Mouse (Mus musculus) E14TG2a.4 (cell line): ENCODE data around the gene Hyal2.

ENCODE experiments used
- H3K27me3 ChIP-seq: 2 replicates; pipeline ENCODE4 v1.6.1; 2014; ENCODE audit warnings: low read length, control low read depth; ENCODE audit not compliant: insufficient read depth
- H3K36me3 ChIP-seq: 2 replicates; pipeline ENCODE4 v1.6.1; 2014; ENCODE audit warnings: low read length, control low read depth; ENCODE audit not compliant: insufficient read depth
- H3K4me1 ChIP-seq: replicated peaks from 2 replicates; pipeline ENCODE4 v1.6.1; 2014; ENCODE audit warnings: low read depth, low read length, control low read depth
- H3K4me3 ChIP-seq: replicated peaks from 2 replicates; pipeline ENCODE4 v1.5.1; 2014; ENCODE audit warnings: mild to moderate bottlenecking, low read length
- H3K9me3 ChIP-seq: 2 replicates; pipeline ENCODE4 v1.6.1; 2014; ENCODE audit warnings: low read length, control low read depth
- CTCF ChIP-seq: conservative IDR thresholded peaks from 2 replicates; pipeline ENCODE4 v1.5.1; 2014; ENCODE audit warnings: low read length
- NANOG ChIP-seq: IDR thresholded peaks from 2 replicates; pipeline ENCODE4 v1.6.1; 2014; ENCODE audit warnings: borderline replicate concordance, low read length, mixed read lengths
- POU5F1 ChIP-seq: IDR thresholded peaks from 2 replicates; pipeline ENCODE4 v1.6.1; 2014; ENCODE audit warnings: low read length, borderline replicate concordance

The Hyal2 gene

DNA sequence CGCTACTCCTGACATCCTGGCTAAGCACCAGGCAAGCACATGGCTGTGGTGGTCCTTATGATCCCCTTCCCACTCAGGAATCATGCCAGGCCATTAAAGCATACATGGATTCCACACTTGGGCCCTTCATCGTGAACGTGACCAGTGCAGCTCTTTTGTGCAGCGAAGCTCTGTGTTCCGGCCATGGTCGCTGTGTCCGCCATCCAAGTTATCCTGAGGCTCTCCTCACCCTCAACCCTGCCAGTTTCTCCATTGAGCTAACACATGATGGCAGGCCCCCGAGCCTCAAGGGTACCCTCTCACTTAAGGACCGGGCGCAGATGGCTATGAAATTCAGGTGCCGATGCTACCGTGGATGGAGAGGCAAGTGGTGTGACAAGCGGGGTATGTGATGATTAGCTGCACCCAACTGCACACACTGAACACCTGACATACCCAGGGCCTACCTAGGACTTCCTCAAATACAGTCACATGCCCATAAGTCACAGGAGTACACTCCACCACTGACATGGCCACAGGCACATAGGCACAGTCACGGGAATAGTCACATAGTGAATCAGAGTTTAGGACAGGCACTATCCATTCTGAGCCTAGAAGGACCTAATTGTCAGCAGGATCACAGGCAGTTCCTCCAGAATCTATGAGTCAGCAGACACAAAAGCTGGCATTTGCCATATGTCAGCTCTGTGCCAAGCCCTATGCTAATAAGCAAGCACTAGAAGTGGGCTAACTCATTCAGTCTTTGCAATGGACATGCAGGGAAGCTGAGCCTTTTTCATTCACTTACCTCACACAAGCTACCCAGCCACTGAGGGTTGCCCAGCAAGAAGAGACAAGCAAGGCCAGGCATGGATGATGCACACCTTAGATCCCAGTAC, 11.5 kb downstream of the Hyal2 start:
- Histone ChIP-seq H3K27me3 (no peaks in the 10 kb centered on the region), H3K4me3 (no peak overlapping the region), H3K9me3 (no peaks in the 10 kb centered on the region), H3K36me3 (peaks cover 32% of the 10 kb centered on the region), H3K4me1 (peaks cover 85% of the 10 kb centered on the region)
- no peak for TF ChIP-seq CTCF
- TF ChIP-seq NANOG: no peak
- no peak for TF ChIP-seq POU5F1

DNA sequence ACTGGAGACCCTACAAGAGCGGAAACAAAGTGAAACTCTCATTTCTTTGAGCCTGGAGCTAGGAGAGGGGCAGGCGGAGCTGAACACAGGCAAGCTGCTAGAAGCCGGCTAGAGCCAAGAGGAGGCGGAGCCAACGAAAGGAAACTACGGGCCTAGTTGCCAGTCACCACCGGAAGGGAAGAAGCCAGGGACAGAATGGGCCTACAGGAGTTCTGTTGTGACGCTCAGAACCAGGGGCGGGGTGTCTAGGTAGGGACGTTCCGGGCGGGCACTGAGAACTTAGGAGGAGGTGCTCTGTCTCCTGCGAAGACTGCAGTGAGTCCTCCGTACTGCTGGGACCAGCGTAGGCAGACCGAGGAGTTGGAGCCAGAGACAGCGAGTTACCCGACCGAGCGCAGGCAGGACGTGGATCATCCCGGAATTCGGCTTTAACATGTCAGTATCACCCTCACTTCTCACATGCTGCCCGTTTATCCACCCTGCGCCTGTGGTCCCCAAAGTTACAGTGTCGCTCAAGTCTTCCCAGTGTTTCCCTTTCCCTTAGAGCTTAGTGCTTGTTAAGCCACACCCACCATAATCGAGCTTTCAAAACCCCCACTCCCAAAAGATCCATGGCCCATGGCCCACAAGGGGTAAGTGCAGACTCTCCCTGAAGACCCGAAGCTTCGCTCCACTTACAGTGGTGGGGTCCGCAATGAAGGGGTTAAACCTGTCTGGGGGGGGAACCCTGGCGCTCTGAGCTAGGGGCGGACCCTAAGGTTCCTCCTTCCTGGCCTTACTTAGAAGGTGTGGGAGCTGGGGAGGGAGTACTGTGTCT, 13.0 kb downstream of the Hyal2 start, which contains the start of gene Hyal3:
Hyal3 (plus strand) TSS at position 318 of the 817 bp plus-strand sequence.
- peaks cover 36% of the 10 kb centered on the region for H3K36me3 ChIP-seq
- H3K4me3 ChIP-seq: peak within 1 kb of the TSS; percentile 83
- H3K9me3 ChIP-seq: no peaks in the 10 kb centered on the region
- no peaks in the 10 kb centered on the region for H3K27me3 ChIP-seq
- peaks cover 75% of the 10 kb centered on the region for H3K4me1 ChIP-seq
- TF ChIP-seq CTCF (no peak), NANOG (no peak), POU5F1 (no peak)

DNA sequence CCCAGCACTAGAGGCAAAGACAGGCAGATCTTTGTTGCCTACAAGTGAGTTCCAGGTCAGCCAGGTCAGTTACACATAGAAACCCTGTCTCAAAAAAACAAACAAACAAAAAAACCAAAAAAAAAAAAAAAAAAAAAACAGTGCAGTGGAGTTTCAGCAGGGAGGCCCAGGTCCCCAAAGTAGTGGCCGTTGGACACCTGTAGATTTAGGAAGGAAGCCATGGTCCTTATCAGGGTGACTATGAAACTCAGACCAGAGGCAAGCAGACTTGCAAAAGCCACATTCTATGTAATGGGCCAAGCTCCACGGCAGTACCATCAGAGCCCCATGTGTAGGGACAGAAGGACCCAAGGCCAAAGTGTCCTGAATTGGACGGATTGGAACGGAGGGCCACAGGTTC, 13.8 kb downstream of the Hyal2 start:
- Histone ChIP-seq H3K27me3 (no peaks in the 10 kb centered on the region), H3K9me3 (no peaks in the 10 kb centered on the region), H3K36me3 (peaks cover 36% of the 10 kb centered on the region), H3K4me3 (peak overlapping the region; percentile 83), H3K4me1 (peaks cover 71% of the 10 kb centered on the region)
- TF ChIP-seq POU5F1 (no peak), CTCF (no peak), NANOG (no peak)

DNA sequence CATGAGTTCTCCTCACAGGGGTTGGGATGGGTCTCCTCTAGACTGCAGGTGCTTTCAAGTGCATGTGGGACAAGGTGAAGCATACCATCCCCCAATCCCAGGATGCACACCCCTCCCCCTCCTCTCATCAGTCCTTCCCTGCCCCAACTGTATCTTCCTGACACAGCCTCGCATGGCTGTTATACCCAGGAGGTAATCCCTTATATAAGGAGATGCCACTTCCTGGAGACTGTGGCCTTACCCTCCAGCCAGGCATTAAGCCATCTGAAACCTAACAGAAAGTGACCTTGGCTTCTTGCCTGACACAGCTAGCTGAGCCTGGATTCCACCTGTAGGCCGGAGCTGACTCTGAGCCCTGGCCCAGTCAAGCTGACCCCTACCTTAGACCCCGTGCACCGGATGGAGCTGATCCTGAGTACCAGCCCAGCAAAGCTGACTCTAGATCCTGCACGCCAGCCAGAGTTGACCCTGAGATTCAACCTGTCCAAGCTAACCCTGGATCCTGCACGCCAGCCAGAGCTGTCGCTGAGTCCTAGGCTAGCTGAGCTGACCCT, 14.8 kb downstream of the Hyal2 start:
- Histone ChIP-seq H3K9me3 (no peaks in the 10 kb centered on the region), H3K36me3 (peaks cover 36% of the 10 kb centered on the region), H3K4me3 (no peak overlapping the region), H3K4me1 (peaks cover 64% of the 10 kb centered on the region), H3K27me3 (no peaks in the 10 kb centered on the region)
- TF ChIP-seq NANOG (no peak), CTCF (no peak), POU5F1 (no peak)

DNA sequence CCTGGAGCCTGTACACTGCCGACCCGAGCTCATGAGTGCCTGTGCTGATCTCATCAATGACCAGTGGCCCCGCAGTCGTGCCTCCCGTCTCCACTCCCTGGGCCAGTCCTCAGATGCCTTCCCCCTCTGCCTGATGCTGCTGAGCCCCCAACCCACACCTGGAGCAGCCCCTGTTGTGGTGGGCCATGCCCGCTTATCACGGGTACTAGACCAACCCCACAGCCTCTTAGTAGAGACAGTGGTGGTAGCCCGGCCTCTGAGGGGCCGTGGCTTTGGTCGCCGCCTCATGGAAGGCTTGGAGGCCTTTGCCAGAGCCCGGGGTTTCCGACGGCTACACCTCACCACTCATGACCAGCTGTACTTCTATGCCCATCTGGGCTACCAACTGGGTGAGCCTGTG, 15.4 kb downstream of the Hyal2 start:
- no peaks in the 10 kb centered on the region for H3K9me3 ChIP-seq
- no peak overlapping the region for H3K4me3 ChIP-seq
- H3K4me1 ChIP-seq: peaks cover 61% of the 10 kb centered on the region
- no peak for TF ChIP-seq CTCF
- TF ChIP-seq POU5F1: no peak
- no peak for TF ChIP-seq NANOG
- H3K27me3 ChIP-seq: no peaks in the 10 kb centered on the region
- peaks cover 36% of the 10 kb centered on the region for H3K36me3 ChIP-seq

DNA sequence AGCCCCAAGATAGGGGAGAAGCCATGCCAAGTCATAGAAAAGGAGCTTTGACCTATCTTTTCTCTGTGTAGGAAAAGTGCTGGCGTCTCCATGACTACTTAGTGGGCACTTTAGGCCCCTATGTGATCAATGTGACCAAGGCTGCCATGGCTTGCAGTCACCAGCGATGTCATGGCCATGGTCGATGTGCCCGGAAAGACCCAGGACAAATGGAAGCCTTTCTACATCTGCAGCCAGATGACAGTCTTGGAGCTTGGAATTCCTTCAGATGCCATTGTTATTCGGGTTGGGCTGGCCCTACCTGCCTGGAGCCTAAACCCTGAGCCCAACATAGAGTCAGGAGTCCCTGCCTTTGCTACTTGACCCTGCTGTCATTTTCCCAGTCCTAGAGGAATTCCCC, 18.8 kb downstream of the Hyal2 start:
- TF ChIP-seq CTCF (no peak), POU5F1 (no peak), NANOG (no peak)
- peak overlapping the region; percentile 17; the same call in 1 of the 2 replicates for H3K4me3 ChIP-seq
- H3K9me3 ChIP-seq: no peaks in the 10 kb centered on the region
- peaks cover 54% of the 10 kb centered on the region for H3K36me3 ChIP-seq
- peaks cover 63% of the 10 kb centered on the region for H3K4me1 ChIP-seq
- no peaks in the 10 kb centered on the region for H3K27me3 ChIP-seq

DNA sequence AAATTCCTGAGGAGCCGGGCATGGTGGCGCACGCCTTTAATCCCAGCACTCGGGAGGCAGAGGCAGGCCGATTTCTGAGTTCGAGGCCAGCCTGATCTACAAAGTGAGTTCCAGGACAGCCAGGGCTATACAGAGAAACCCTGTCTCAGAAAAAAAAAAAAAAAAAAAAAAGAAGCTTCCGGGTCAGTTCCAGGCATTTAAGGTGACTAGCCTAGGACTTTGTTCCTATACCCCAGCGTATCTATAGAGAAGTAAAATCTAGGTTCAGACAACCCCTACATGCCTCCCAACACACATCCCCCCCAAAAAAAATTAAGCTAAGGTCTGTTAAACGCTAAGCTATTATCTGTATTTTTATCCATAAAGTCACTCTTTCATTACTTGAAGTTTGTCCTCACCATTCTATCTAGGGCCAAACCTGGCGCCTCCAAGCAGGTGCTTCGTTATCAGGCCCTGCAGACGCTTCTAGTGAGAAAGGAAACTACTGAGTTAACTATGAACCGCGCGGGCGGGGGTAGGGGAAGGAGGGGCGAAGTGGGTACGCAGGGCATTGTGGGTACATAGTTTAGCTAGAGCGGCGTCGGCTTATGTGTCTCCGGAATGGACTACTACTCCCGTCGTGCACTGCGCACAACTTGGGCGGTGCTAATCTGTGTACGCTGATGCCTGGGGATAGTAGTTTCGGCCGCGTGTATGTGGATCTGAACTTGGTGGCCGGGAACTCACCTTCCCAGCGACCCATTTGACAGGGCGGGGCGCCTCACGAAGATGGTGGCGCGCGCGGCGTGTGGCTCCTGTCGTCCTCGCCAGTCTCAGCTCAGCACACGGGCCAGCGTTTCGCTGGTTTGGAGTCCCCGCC, 19.5 kb downstream of the Hyal2 start, which contains the start of gene Ifrd2:
Ifrd2 (plus strand) TSS at position 669 of the 859 bp plus-strand sequence.
- TF ChIP-seq NANOG (no peak), POU5F1 (no peak), CTCF (no peak)
- Histone ChIP-seq H3K4me3 (peak within 1 kb of the TSS; percentile 94), H3K36me3 (peaks cover 61% of the 10 kb centered on the region), H3K27me3 (peaks cover 2% of the 10 kb centered on the region; the same call in 1 of the 2 replicates), H3K4me1 (peaks cover 62% of the 10 kb centered on the region), H3K9me3 (no peaks in the 10 kb centered on the region)

DNA sequence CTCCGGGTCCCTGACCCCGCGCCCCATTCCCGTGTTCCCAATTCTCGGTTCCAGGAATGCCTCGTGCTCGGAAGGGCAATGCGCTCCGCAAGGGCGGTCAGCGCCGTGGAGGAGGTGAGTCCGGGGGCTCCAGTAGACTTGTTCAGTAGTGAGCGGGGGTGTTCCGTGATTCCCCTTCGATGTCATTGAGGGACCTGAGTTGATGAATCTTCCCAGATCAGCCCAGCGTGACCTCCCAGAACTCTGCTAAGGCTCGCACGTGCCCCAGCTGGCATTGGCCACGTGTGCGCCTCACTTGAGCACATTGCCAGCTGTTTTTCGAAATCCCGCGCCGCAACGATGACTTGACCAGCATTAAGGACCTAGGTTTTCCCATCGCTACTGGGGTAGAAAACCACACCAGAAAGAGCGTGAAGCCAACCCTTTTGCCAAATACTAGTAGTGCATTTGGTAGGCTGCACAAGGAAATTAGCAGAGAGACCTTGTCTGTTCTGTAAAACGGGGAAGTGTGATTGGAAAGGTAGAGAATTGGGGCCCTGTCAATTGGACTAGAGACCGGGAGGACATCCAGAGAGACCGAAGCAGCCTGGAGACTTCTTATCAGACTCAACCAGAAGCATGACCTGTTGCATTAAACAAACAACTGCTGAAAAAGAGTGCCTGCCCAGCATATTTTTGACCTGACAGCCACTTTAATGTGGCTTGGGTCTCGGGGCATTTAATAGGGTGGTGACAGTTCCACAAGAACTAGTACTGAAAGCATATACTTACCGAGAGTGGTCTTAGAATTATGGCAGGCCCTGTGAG, 20.3 kb downstream of the Hyal2 start:
- TF ChIP-seq POU5F1: no peak
- no peak for TF ChIP-seq CTCF
- TF ChIP-seq NANOG: no peak
- Histone ChIP-seq H3K4me1 (peaks cover 61% of the 10 kb centered on the region), H3K9me3 (no peaks in the 10 kb centered on the region)

More for the DNA sequence above, 20.3 kb downstream of the Hyal2 start:
- peaks cover 3% of the 10 kb centered on the region; the same call in 1 of the 2 replicates for H3K27me3 ChIP-seq
- H3K36me3 ChIP-seq: peaks cover 61% of the 10 kb centered on the region
- H3K4me3 ChIP-seq: peak overlapping the region; percentile 94
